Mouse (Mus musculus): ENCODE results near the gene Ppp2r3a.

Gene Ppp2r3a

DNA sequence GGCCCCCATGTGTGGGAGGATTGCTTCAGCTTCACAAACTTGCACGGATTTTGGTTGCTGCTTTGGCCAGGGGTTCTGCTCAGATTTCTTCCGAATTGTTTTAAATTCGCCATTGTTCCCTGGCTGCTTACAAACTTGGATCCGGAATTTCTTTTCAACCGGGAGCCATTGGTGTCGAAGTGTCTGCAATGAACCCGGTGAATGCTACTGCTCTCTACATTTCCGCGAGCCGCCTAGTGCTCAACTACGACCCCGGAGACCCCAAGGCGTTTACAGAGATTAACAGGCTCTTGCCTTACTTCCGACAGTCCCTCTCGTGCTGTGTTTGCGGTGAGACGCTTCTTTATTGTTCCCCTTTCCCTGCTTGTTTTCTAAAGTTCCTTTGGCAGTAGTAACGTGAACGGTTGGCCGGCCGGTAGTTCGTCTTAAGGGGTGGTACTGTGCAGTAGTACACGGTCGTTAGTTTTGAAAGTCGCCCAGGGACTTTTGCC lies 176.5 kb downstream of the Ppp2r3a start:
- no peak for DNase-seq (ENCODE audit: low read depth, low spot score)

GRCm38 (mm10) chr9:101074332-101075021 lies 177.1 kb downstream of the Ppp2r3a start:
- DNase-seq (ENCODE audit: low read depth, low spot score) = peak; percentile 52

DNA sequence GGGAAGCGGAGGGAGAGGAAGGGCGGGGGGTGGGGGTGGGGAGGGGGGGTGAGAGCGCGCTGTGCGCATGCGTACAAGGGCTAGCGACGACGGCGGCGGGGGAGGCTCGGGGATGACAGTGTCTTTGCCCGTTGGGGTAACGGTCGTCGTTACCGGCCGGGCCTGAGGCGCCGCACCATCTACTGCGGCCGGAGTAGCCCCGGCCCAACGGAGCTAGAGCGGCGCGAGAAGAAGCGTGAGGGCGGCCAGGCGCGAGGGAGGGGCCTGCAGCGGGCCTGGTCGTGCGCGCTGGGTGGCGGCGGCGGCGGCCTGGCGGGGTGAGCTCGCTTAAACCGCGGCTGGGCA lies 177.6 kb downstream of the Ppp2r3a start, which contains the start of gene Msl2:
Msl2 (plus strand) TSS at position 115 of the 345 bp plus-strand sequence.
- peak; percentile 64 for DNase-seq (ENCODE audit: low read depth, low spot score)

DNA sequence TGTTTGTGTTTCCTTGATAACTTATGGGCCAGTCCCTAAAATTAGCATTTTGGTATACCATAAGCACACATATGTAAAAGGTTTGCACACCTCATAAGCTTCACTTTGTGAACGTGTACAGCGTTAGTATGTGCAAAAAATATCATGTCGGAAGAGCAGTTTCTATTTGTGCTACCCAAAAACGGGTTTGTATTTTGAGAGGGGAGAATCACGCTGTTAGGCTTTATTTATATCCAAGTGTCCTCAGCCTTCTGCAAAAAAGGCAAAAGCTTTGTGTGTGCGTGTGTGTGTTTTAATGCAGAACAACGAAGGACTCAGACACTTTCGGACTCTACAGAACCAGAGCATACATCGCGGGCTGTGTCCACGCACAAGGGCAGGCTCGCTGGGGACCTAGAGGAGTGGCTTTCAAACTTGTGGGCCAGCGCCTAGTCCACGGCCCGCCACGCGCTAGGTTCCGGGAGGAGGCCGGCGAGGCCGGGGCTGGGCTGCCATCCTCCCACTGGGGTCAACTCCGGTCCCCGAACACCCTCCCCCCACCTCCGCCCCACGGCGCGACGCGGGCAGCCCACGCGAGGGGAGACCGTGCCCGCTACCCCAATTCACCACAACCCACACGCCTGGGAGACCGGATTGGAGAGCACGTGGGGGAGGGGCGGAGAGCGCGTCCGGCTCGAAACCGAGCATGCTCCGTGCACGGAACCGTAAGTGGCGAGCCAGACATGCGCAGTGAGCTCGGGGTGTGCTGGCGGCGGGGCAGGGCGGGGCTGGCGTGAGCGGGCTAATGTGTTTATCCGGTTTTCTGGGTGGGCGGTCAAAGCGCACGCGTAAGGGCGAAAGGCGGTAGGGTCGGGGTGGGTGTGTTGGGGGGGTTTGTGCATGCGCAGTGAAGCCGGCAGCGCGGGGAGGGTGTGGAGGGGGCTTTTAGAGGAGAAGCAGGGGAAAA lies 178.3 kb downstream of the Ppp2r3a start:
- DNase-seq (ENCODE audit: low read depth, low spot score) = peak; percentile 89

DNA sequence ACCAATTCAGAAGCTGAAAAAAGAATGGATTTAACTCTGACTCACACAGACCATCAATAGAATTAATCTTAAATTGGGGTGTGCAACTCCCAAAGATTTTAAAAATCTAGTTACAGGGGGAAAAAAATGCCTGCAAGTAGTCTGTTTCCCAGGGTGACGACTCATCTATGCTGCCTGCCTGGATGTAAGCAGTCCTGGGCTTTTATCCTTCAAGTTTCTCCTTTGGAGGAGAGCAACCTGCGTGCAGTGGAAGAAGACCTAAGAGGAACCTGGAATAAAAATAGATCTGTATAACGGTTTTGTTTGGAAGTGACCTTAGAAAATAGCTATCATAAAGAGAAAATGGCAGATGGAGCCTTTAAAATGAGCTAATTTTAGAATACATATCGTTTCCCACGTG lies 179.1 kb downstream of the Ppp2r3a start:
- no peak for DNase-seq (ENCODE audit: low read depth, low spot score)

GRCm38 (mm10) chr9:101069781-101070180 lies 181.8 kb downstream of the Ppp2r3a start:
- DNase-seq (ENCODE audit: low read depth, low spot score) = no peak

DNA sequence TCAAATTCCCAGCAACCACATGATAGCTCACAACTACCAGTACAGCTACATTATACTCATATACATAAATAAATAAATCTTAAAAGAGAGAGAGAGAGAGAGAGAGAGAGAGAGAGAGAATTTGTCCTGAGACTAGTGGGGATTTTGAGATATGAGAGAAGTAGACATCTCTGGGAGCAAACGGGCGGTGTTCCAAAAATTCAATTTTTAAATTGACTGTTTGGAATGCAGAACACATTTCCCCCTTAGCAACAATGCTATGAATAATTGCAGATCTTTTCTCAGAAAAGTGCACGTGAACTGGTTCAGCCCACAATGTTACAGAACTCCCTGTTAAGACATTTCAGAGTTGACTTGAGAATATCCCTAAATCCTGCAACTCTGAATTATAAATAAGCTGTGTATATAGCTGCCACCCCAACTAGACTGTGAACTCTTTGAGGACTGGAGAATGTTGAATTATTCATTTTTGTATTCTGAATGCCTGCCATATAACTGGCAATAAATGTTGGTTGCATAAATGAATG lies 186.5 kb downstream of the Ppp2r3a start:
- DNase-seq (ENCODE audit: low read depth, low spot score) = no peak

- no peak for DNase-seq (ENCODE audit: low read depth, low spot score)
Measured at GRCm38 (mm10) chr9:101062253-101062780, 189.3 kb downstream of the Ppp2r3a start.

GRCm38 (mm10) chr9:101061035-101061434 lies 190.6 kb downstream of the Ppp2r3a start:
- DNase-seq (ENCODE audit: low read depth, low spot score) = no peak

GRCm38 (mm10) chr9:101057156-101057555 lies 194.4 kb downstream of the Ppp2r3a start:
- no peak for DNase-seq (ENCODE audit: low read depth, low spot score)

Data from c-Kit-negative CD71-positive TER-119-positive erythroid progenitor cells, embryonic 14.5 days (primary cell).